Mouse (Mus musculus) frontal cortex, postnatal 14 days (tissue): ENCODE measurements around the gene Tnr.

Experiments used
- DNase-seq, 2 experiments: peaks; one replicate each; pipeline ENCODE4 v3.0.0; 2022; ENCODE audit warnings: low spot score in 2 of 2

Tnr gene

GRCm38 (mm10) chr1:159796021-159796420, 272.5 kb downstream of the Tnr start:
- no peak for DNase-seq

- DNase-seq = no peak
These were observed 276.8 kb downstream of the Tnr start for GRCm38 (mm10) chr1:159800366-159800765.

GRCm38 (mm10) chr1:159801753-159802152, 278.2 kb downstream of the Tnr start:
- DNase-seq = no peak

GRCm38 (mm10) chr1:159803711-159804110, 280.1 kb downstream of the Tnr start:
- DNase-seq = no peak

- no peak for DNase-seq
These were observed 285.9 kb downstream of the Tnr start for GRCm38 (mm10) chr1:159809493-159809892.

- no peak for DNase-seq
These were observed 288.2 kb downstream of the Tnr start for GRCm38 (mm10) chr1:159811805-159812204.

- no peak for DNase-seq
These were observed 289.3 kb downstream of the Tnr start for GRCm38 (mm10) chr1:159812820-159813411.

GRCm38 (mm10) chr1:159814348-159814747, 290.8 kb downstream of the Tnr start:
- DNase-seq = no peak

- no peak for DNase-seq
These were observed 293.2 kb downstream of the Tnr start for GRCm38 (mm10) chr1:159816614-159817371.

GRCm38 (mm10) chr1:159819511-159819910, 295.9 kb downstream of the Tnr start:
- no peak for DNase-seq

GRCm38 (mm10) chr1:159822416-159822815, 298.8 kb downstream of the Tnr start:
- DNase-seq = no peak

- no peak for DNase-seq
These were observed 305.0 kb downstream of the Tnr start for GRCm38 (mm10) chr1:159828531-159828930.

- no peak for DNase-seq
These were observed 309.6 kb downstream of the Tnr start for GRCm38 (mm10) chr1:159833165-159833564.

- no peak for DNase-seq
These were observed 310.2 kb downstream of the Tnr start for GRCm38 (mm10) chr1:159833646-159834338.

GRCm38 (mm10) chr1:159835126-159835525, 311.6 kb downstream of the Tnr start:
- no peak for DNase-seq

GRCm38 (mm10) chr1:159840337-159840736, 316.8 kb downstream of the Tnr start:
- no peak for DNase-seq

GRCm38 (mm10) chr1:159842876-159843275, 319.3 kb downstream of the Tnr start:
- no peak for DNase-seq

- no peak for DNase-seq
These were observed 328.5 kb downstream of the Tnr start for GRCm38 (mm10) chr1:159852088-159852487.

GRCm38 (mm10) chr1:159854261-159854660, 330.7 kb downstream of the Tnr start:
- no peak for DNase-seq

GRCm38 (mm10) chr1:159861782-159862474, 338.4 kb downstream of the Tnr start:
- no peak for DNase-seq

- no peak for DNase-seq
These were observed 342.1 kb downstream of the Tnr start for GRCm38 (mm10) chr1:159865696-159866095.
